In the genomic region with DNA sequence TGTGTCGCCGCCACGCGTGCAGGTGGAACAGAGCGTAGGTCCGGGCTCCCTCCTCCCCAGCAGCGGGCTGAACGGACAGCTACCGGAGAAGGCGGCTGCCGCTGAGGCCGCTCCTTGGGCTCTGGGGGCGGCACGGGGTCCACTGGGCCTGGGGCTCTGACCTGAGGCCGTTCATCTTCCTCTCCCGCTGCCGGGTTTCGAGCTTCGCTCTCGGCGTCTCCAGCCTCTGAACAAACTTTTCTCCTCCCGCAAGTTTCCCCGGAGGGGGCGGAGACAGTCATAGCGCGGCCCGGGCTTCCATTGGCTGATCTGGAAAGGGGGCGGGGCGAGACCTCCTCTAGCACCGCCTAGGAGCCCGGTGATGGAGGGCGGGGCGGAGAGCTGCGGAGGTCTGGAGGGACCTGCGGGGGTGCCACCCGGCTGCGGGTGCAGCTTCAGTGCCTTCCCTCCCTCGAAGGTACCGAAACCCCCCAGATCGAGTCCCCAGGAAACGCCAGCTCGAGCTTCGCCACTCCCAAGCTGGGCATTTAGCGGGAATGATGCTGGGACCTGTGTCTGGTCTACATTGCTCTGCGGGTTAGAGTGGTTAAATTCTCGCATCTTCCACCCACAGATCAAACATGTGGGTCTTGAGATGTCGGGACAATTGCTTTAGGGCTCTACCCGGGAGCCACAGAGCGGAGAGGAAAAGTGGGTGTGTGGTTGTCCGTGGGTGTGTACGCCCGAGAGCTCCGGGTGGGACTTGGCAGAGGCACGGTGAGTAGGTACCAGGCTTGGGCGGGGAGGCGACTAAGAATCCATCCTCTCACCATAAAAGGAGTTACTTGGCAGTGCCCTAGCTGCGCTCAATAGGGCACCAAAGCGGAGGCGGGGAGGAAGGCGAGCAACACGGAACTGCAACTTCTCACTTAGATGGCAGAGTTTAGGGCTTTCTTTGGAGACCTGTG, we compare ENCODE assay signal across 7 mouse cellular contexts. TPM values are rescaled to one million over a fixed set of nuclear protein-coding genes. Genes with fewer than 3 reads are reported as not detected.
DNase-seq lines count a peak whose midpoint lies in the region; ATAC-seq and TF ChIP-seq lines count a peak whose summit lies in the region.

A gene (minus strand): TSS at position 229 of the 947 bp plus-strand sequence.

- H3K4me2 ChIP-seq in intestine, postnatal 0 days (replicated peaks; ENCODE audit: low read depth), result peak within 1 kb of the TSS; percentile 88
- peak within 1 kb of the TSS; percentile 98 for H3K4me2 ChIP-seq in limb, embryonic 12.5 days
- peak within 1 kb of the TSS; percentile 96 for H3K4me2 ChIP-seq in midbrain, embryonic 14.5 days (ENCODE audit: low read length)

- H3K27ac ChIP-seq in embryonic facial prominence, embryonic 10.5 days (replicated peaks), result no peak within 1 kb of the TSS
- peak within 1 kb of the TSS; percentile 70 for H3K27ac ChIP-seq in intestine, postnatal 0 days (ENCODE audit: low read depth, low read length)
- no peak within 1 kb of the TSS for H3K27ac ChIP-seq in limb, embryonic 12.5 days
- no peak within 1 kb of the TSS for H3K27ac ChIP-seq in midbrain, embryonic 14.5 days (replicated peaks; ENCODE audit: low read depth, low read length)

- no peak for TF ChIP-seq CTCF in intestine, postnatal 0 days (IDR thresholded peaks at IDR 0.05; ENCODE audit: low read depth)

- peaks cover 32% of the 10 kb centered on the region for H3K4me1 ChIP-seq in embryonic facial prominence, embryonic 10.5 days
- peaks cover 3% of the 10 kb centered on the region for H3K4me1 ChIP-seq in intestine, postnatal 0 days (replicated peaks; ENCODE audit: control insufficient read depth, insufficient read depth, low read length)
- peaks cover 27% of the 10 kb centered on the region for H3K4me1 ChIP-seq in limb, embryonic 12.5 days (replicated peaks)
- peaks cover 20% of the 10 kb centered on the region for H3K4me1 ChIP-seq in midbrain, embryonic 14.5 days (ENCODE audit: control insufficient read depth, insufficient read depth, low read length)

- H3K9ac ChIP-seq in intestine, postnatal 0 days (ENCODE audit: low read depth, low read length), result peak within 1 kb of the TSS; percentile 55
- H3K9ac ChIP-seq in limb, embryonic 12.5 days (replicated peaks), result 0 out of 2 replicates have a peak within 1 kb of the TSS, but pooled peaks have one; percentile 44
- peak within 1 kb of the TSS; percentile 10; the same call in 1 of the 2 replicates for H3K9ac ChIP-seq in midbrain, embryonic 14.5 days (replicated peaks; ENCODE audit: low read length)

- H3K4me3 ChIP-seq in embryonic facial prominence, embryonic 10.5 days, result peak within 1 kb of the TSS; percentile 69
- peak within 1 kb of the TSS; percentile 74 for H3K4me3 ChIP-seq in intestine, postnatal 0 days (ENCODE audit: low read depth, low read length)
- peak within 1 kb of the TSS; percentile 54 for H3K4me3 ChIP-seq in limb, embryonic 12.5 days (replicated peaks)
- H3K4me3 ChIP-seq in midbrain, embryonic 14.5 days (replicated peaks; ENCODE audit: low read depth, low read length), result peak within 1 kb of the TSS; percentile 59

- DNase-seq in adrenal gland, postnatal 25 days, result peak; percentile 90
- peak; percentile 93 for DNase-seq in embryonic facial prominence, embryonic 10.5 days (ENCODE audit: low spot score)
- peak; percentile 90 for DNase-seq in midbrain, embryonic 14.5 days
- DNase-seq in spleen, adult 18-20 months, result peak; percentile 95 to 98

- WGBS in embryonic facial prominence, embryonic 10.5 days, result under 1% methylated on average over 61 of the region's 61 CpGs
- 1% methylated on average over 60 of the region's 61 CpGs for WGBS in intestine, postnatal 0 days
- under 1% methylated on average over 61 of the region's 61 CpGs for WGBS in limb, embryonic 12.5 days
- under 1% methylated on average over 59 of the region's 61 CpGs for WGBS in midbrain, embryonic 14.5 days

- no peaks in the 10 kb centered on the region for H3K9me3 ChIP-seq in embryonic facial prominence, embryonic 10.5 days
- no peaks in the 10 kb centered on the region for H3K9me3 ChIP-seq in intestine, postnatal 0 days (ENCODE audit: control insufficient read depth)
- H3K9me3 ChIP-seq in limb, embryonic 12.5 days, result no peaks in the 10 kb centered on the region
- no peaks in the 10 kb centered on the region for H3K9me3 ChIP-seq in midbrain, embryonic 14.5 days (ENCODE audit: control insufficient read depth, low read length)

- H3K27me3 ChIP-seq in embryonic facial prominence, embryonic 10.5 days (replicated peaks; ENCODE audit: low read depth, poor library complexity, severe bottlenecking), result peaks cover 66% of the 10 kb centered on the region
- no peaks in the 10 kb centered on the region for H3K27me3 ChIP-seq in intestine, postnatal 0 days (replicated peaks; ENCODE audit: control insufficient read depth, insufficient read depth, low read length)
- H3K27me3 ChIP-seq in limb, embryonic 12.5 days, result peaks cover 40% of the 10 kb centered on the region
- peaks cover 52% of the 10 kb centered on the region for H3K27me3 ChIP-seq in midbrain, embryonic 14.5 days (ENCODE audit: control insufficient read depth, insufficient read depth, low read length)

- peak; percentile 76 for ATAC-seq in granulocyte monocyte progenitor cell, adult 5-6 weeks (replicated peaks; ENCODE audit: poor library complexity, severe bottlenecking)
- ATAC-seq in intestine, postnatal 0 days, result peak; percentile 94
- peak; percentile 93 for ATAC-seq in limb, embryonic 12.5 days (ENCODE audit: insufficient number of reproducible peaks, insufficient read depth, low FRiP score, low TSS enrichment, low read depth)
- peak; percentile 93 for ATAC-seq in midbrain, embryonic 14.5 days (ENCODE audit: low FRiP score, low TSS enrichment)

- H3K36me3 ChIP-seq in embryonic facial prominence, embryonic 10.5 days (replicated peaks), result no peaks in the 10 kb centered on the region
- H3K36me3 ChIP-seq in intestine, postnatal 0 days (ENCODE audit: control insufficient read depth, insufficient read depth), result no peaks in the 10 kb centered on the region; the same call in 1 of the 2 replicates
- no peaks in the 10 kb centered on the region for H3K36me3 ChIP-seq in limb, embryonic 12.5 days
- no peaks in the 10 kb centered on the region for H3K36me3 ChIP-seq in midbrain, embryonic 14.5 days (ENCODE audit: control insufficient read depth, insufficient read depth, low read length)

RNA-seq across cellular contexts. Expression of the gene that starts here (rescaled TPM):
- 1.1 TPM in 2 replicates for total RNA-seq in adrenal gland, postnatal 25 days (2021)
- 1.00 and 1.0 TPM in 2 replicates for polyA plus RNA-seq in embryonic facial prominence, embryonic 10.5 days (2016; fragmentation: Nextera tagmentation; extraction: Ambion mirVana)
- total RNA-seq in granulocyte monocyte progenitor cell, adult 5-6 weeks (2014; fragmentation: Nextera tagmentation), result 3.7 and 6.3 TPM in 2 replicates
- 3.7 and 5.8 TPM in 2 replicates for total RNA-seq in granulocyte monocyte progenitor cell, adult 5-6 weeks (2017)
- polyA plus RNA-seq in intestine, postnatal 0 days (2015; fragmentation: Nextera tagmentation; extraction: Ambion mirVana), result 14.5 and 15.1 TPM in 2 replicates
- polyA plus RNA-seq in limb, embryonic 12.5 days (2016; fragmentation: Nextera tagmentation; extraction: Ambion mirVana), result 1.8 and 2.3 TPM in 2 replicates
- polyA plus RNA-seq in midbrain, embryonic 14.5 days (2014; fragmentation: Nextera tagmentation; extraction: Ambion mirVana), result 1.1 and 1.4 TPM in 2 replicates
